Mouse (Mus musculus) intestine, postnatal 0 days (tissue): ENCODE data around the gene Wwp2. TPM values are rescaled to one million over a fixed set of nuclear protein-coding genes. Genes with fewer than 3 reads are reported as not detected.
A peak's percentile ranks its signal among the peaks of the same experiment; 100 is the strongest.

Experiments used
- ATAC-seq: fragments of 200-750 bp; cut with Nextera tagmentation; 2 replicates; pipeline ENCODE4 v1.8.0; 2017; ENCODE audit warnings: mild to moderate bottlenecking, moderate TSS enrichment, moderate library complexity
- H3K27ac ChIP-seq: fragments of 300-500 bp; sonication (generic); 2 replicates; pipeline ENCODE4 v1.5.1; 2014; ENCODE audit warnings: mild to moderate bottlenecking, low read depth, low read length, moderate library complexity
- H3K27me3 ChIP-seq: fragments of 300-500 bp; sonication (generic); replicated peaks from 2 replicates; pipeline ENCODE4 v1.6.1; 2014; ENCODE audit warnings: low read length, mixed read lengths; ENCODE audit not compliant: control insufficient read depth, insufficient read depth
- H3K36me3 ChIP-seq: fragments of 300-500 bp; sonication (generic); 2 replicates; pipeline ENCODE4 v1.6.1; 2014; ENCODE audit warnings: mild to moderate bottlenecking, moderate library complexity; ENCODE audit not compliant: control insufficient read depth, insufficient read depth
- H3K4me1 ChIP-seq: fragments of 300-500 bp; sonication (generic); replicated peaks from 2 replicates; pipeline ENCODE4 v1.6.1; 2014; ENCODE audit warnings: antibody characterized with exemption, low read length, mixed read lengths; ENCODE audit not compliant: control insufficient read depth, insufficient read depth
- H3K4me2 ChIP-seq: fragments of 300-500 bp; sonication (generic); replicated peaks from 2 replicates; pipeline ENCODE4 v1.6.1; 2014; ENCODE audit warnings: low read depth, mild to moderate bottlenecking, moderate library complexity
- H3K4me3 ChIP-seq: fragments of 300-500 bp; sonication (generic); 2 replicates; pipeline ENCODE4 v1.5.1; 2014; ENCODE audit warnings: low read depth, low read length
- H3K9ac ChIP-seq: fragments of 300-500 bp; sonication (generic); 2 replicates; pipeline ENCODE4 v1.6.1; 2014; ENCODE audit warnings: mild to moderate bottlenecking, low read depth, low read length
- H3K9me3 ChIP-seq: fragments of 300-500 bp; sonication (generic); 2 replicates; pipeline ENCODE4 v1.6.1; 2016; ENCODE audit warnings: mixed run types; ENCODE audit not compliant: control insufficient read depth
- CTCF ChIP-seq: sonication (generic); IDR thresholded peaks from 2 replicates; pipeline ENCODE4 v1.5.1; 2016; ENCODE audit warnings: low read depth, mild to moderate bottlenecking, control low read depth, antibody characterized with exemption, moderate library complexity
- WGBS: fragments of 180-500 bp; shearing (Covaris S2); extraction: QIAGEN DNeasy Blood & Tissue Kit; methylation state at CpG from one replicate; pipeline ENCODE4 v1.1.7; 2014; 5-methylcytosine and 5-hydroxymethylcytosine counted together
- polyA plus RNA-seq: library from polyadenylated mRNA; unstranded; fragments of >200 nt; fragmentation: Nextera tagmentation; extraction: Ambion mirVana; gene quantifications from 2 replicates; pipeline ENCODE4 v1.2.1, GENCODE M21; 2015

The Wwp2 gene
- polyA plus RNA-seq, 1 experiment from 2014 or later = 37.4 TPM

DNA sequence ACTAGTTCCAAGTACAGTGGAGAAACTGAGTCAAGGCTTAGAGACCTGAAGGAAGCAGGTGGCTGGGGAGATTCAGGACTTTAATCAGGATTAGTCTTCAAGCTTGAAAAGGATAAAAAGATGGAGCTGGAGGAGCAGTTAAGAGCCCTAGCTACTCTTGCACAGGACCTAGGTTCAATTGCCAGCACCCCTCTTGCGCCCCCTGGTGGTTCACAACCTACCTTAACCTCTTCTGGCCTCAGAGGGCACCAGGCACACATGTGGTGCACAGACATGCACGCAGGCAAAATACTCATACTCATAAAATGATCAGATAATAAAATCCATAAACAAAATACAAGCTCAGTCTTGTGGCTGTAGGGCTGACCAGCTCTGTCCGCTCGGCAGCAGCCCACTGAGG, 136.3 kb downstream of the Wwp2 start:
- Histone ChIP-seq H3K4me1 (peaks cover 3% of the 10 kb centered on the region; the same call in 1 of the 2 replicates), H3K27me3 (no peaks in the 10 kb centered on the region), H3K9me3 (no peaks in the 10 kb centered on the region), H3K36me3 (no peaks in the 10 kb centered on the region), H3K4me3 (no peak overlapping the region), H3K27ac (no peak overlapping the region), H3K4me2 (no peak overlapping the region), H3K9ac (no peak overlapping the region)
- TF ChIP-seq CTCF = peak; percentile 87
- peak; percentile 46; the same call in 1 of the 2 replicates for ATAC-seq
- 53% methylated on average over 4 of the region's 4 CpGs for WGBS

DNA sequence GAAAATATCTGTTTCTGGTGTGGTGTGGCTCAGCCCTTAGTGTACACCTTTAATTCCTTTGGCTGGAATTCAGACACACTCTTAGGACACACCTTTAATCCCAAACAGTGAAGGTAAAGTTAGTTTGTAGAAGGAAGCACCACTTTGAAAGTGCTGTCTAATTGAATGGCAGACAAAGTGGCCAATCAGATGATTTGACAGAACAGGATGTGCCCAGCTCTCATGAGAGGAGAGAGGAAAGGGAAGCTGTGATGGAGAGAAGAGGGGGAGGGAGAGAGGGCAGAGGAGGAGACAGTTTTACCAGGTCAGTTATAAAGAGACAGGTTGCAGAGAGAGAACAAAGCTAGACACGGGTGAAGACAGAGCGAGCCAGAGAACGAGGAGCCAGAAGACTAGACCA, 138.6 kb downstream of the Wwp2 start:
- peaks cover 6% of the 10 kb centered on the region for H3K36me3 ChIP-seq
- peaks cover 3% of the 10 kb centered on the region; the same call in 1 of the 2 replicates for H3K4me1 ChIP-seq
- H3K4me2 ChIP-seq = no peak overlapping the region
- no peaks in the 10 kb centered on the region for H3K9me3 ChIP-seq
- no peak for ATAC-seq
- no peak overlapping the region for H3K9ac ChIP-seq
- no peak overlapping the region for H3K4me3 ChIP-seq
- TF ChIP-seq CTCF = no peak
- H3K27me3 ChIP-seq = no peaks in the 10 kb centered on the region
- no peak overlapping the region for H3K27ac ChIP-seq
- 75% methylated on average over 3 of the region's 3 CpGs for WGBS

GRCm38 (mm10) chr8:107576702-107577101, 140.5 kb downstream of the Wwp2 start:
- no peaks in the 10 kb centered on the region for H3K9me3 ChIP-seq
- no peak overlapping the region for H3K4me3 ChIP-seq
- peaks cover 3% of the 10 kb centered on the region; the same call in 1 of the 2 replicates for H3K4me1 ChIP-seq
- peak; percentile 41; the same call in 1 of the 2 replicates for ATAC-seq
- H3K9ac ChIP-seq = 0 out of 2 replicates have a peak overlapping the region, but pooled peaks have one; percentile 1
- peak; percentile 90 for TF ChIP-seq CTCF
- H3K36me3 ChIP-seq = peaks cover 25% of the 10 kb centered on the region
- H3K4me2 ChIP-seq = peak overlapping the region; percentile 51
- H3K27me3 ChIP-seq = no peaks in the 10 kb centered on the region
- H3K27ac ChIP-seq = no peak overlapping the region
- WGBS = 4% methylated on average over 10 of the region's 10 CpGs

GRCm38 (mm10) chr8:107577640-107578039, 141.5 kb downstream of the Wwp2 start:
- no peak for TF ChIP-seq CTCF
- Histone ChIP-seq H3K4me3 (no peak overlapping the region), H3K4me2 (no peak overlapping the region), H3K9ac (no peak overlapping the region), H3K9me3 (no peaks in the 10 kb centered on the region), H3K36me3 (peaks cover 35% of the 10 kb centered on the region), H3K27ac (no peak overlapping the region), H3K27me3 (no peaks in the 10 kb centered on the region), H3K4me1 (peaks cover 3% of the 10 kb centered on the region; the same call in 1 of the 2 replicates)
- WGBS = 62% methylated on average over 4 of the region's 4 CpGs
- ATAC-seq = no peak

DNA sequence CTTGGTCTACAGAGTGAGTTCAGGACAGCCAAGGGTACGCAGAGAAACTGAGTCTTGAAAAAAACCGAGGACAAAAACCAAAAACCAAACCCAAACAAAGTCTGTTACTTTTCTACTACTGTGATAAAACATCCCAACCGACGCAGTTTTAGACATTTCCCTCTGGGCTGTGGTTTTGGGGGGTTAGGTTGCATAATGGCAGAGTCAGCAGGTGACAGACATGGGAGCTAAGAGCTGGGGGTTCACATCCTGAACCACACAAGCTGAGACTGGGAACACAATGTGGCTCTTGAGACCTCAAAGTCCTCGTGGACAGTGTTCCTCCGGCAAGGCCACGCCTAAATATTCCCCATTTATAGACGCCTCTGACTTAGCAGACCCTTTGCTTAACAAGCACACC, 142.0 kb downstream of the Wwp2 start:
- no peak for ATAC-seq
- Histone ChIP-seq H3K27me3 (no peaks in the 10 kb centered on the region), H3K4me1 (peaks cover 3% of the 10 kb centered on the region; the same call in 1 of the 2 replicates), H3K36me3 (peaks cover 40% of the 10 kb centered on the region), H3K4me2 (no peak overlapping the region), H3K9me3 (no peaks in the 10 kb centered on the region), H3K9ac (no peak overlapping the region), H3K27ac (no peak overlapping the region), H3K4me3 (no peak overlapping the region)
- no peak for TF ChIP-seq CTCF
- WGBS = 75% methylated on average over 8 of the region's 8 CpGs

GRCm38 (mm10) chr8:107578541-107578940, 142.4 kb downstream of the Wwp2 start:
- no peak overlapping the region for H3K4me3 ChIP-seq
- no peak for TF ChIP-seq CTCF
- no peaks in the 10 kb centered on the region for H3K9me3 ChIP-seq
- 82% methylated on average over 8 of the region's 8 CpGs for WGBS
- no peak for ATAC-seq
- H3K27ac ChIP-seq = no peak overlapping the region
- no peak overlapping the region for H3K9ac ChIP-seq
- H3K4me2 ChIP-seq = no peak overlapping the region
- no peaks in the 10 kb centered on the region for H3K27me3 ChIP-seq
- peaks cover 44% of the 10 kb centered on the region for H3K36me3 ChIP-seq
- H3K4me1 ChIP-seq = peaks cover 3% of the 10 kb centered on the region; the same call in 1 of the 2 replicates

DNA sequence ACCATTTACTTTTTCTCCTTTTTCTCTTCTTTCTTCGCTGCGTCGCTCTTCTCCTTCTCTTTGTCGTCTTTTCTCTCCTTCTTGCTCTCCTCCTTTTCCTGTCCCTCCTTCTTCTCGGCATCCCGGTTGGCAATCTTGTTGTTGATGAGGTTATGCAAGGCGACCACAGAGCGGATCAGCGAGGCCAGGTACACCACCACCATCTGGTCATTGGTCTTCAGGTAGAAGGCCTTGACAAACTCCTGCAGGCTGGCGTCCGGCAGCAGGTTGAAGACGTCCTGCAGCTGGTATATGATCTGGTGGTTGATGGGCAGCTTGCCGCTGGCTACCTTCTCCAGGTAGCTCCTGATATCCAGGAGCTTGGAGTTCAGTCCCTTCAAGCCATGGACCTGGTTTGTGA, 144.7 kb downstream of the Wwp2 start:
- peaks cover 3% of the 10 kb centered on the region; the same call in 1 of the 2 replicates for H3K4me1 ChIP-seq
- TF ChIP-seq CTCF = no peak
- no peaks in the 10 kb centered on the region for H3K9me3 ChIP-seq
- no peak overlapping the region for H3K27ac ChIP-seq
- ATAC-seq = no peak
- no peaks in the 10 kb centered on the region for H3K27me3 ChIP-seq
- H3K9ac ChIP-seq = no peak overlapping the region
- WGBS = 94% methylated on average over 13 of the region's 13 CpGs
- H3K36me3 ChIP-seq = peaks cover 64% of the 10 kb centered on the region
- no peak overlapping the region for H3K4me2 ChIP-seq
- H3K4me3 ChIP-seq = no peak overlapping the region
